Mouse (Mus musculus) intestine, embryonic 16.5 days (tissue): ENCODE measurements around the gene Fbxo2. TPM values are rescaled to one million over a fixed set of nuclear protein-coding genes. Genes with fewer than 3 reads are reported as not detected.
"Not testable (repeated sequence)": the region's sequence is repeated elsewhere in the genome, so short reads cannot be mapped to it uniquely, and the experiment has no call there.

Experiments
- ATAC-seq: fragments of 200-750 bp; cut with Nextera tagmentation; 2 replicates; pipeline ENCODE4 v1.8.0; 2017; ENCODE audit warnings: moderate TSS enrichment, moderate library complexity
- H3K27ac ChIP-seq: fragments of 300-500 bp; sonication (generic); 2 replicates; pipeline ENCODE4 v1.5.1; 2014; ENCODE audit warnings: mild to moderate bottlenecking, low read length
- H3K27me3 ChIP-seq: fragments of 300-500 bp; sonication (generic); replicated peaks from 2 replicates; pipeline ENCODE4 v1.6.1; 2014; ENCODE audit warnings: low read length, control low read depth, mixed read lengths; ENCODE audit not compliant: control insufficient read depth, insufficient read depth
- H3K36me3 ChIP-seq: fragments of 300-500 bp; sonication (generic); 2 replicates; pipeline ENCODE4 v1.6.1; 2014; ENCODE audit warnings: low read length, control low read depth; ENCODE audit not compliant: control insufficient read depth, insufficient read depth
- H3K4me1 ChIP-seq: fragments of 300-500 bp; sonication (generic); 2 replicates; pipeline ENCODE4 v1.6.1; 2014; ENCODE audit warnings: low read length, control low read depth, mixed read lengths; ENCODE audit not compliant: control insufficient read depth, insufficient read depth
- H3K4me2 ChIP-seq: fragments of 300-500 bp; sonication (generic); 2 replicates; pipeline ENCODE4 v1.6.1; 2014; ENCODE audit warnings: low read depth, low read length, control low read depth
- H3K4me3 ChIP-seq: fragments of 300-500 bp; sonication (generic); 2 replicates; pipeline ENCODE4 v1.5.1; 2014; ENCODE audit warnings: mild to moderate bottlenecking, low read length
- H3K9ac ChIP-seq: fragments of 300-500 bp; sonication (generic); 2 replicates; pipeline ENCODE4 v1.6.1; 2014; ENCODE audit warnings: low read depth, low read length
- H3K9me3 ChIP-seq: fragments of 300-500 bp; sonication (generic); 2 replicates; pipeline ENCODE4 v1.6.1; 2016; ENCODE audit warnings: low read length, control low read depth; ENCODE audit not compliant: control insufficient read depth
- WGBS: fragments of 180-500 bp; shearing (Covaris S2); extraction: QIAGEN DNeasy Blood & Tissue Kit; methylation state at CpG from one replicate; pipeline ENCODE4 v1.1.7; 2014; 5-methylcytosine and 5-hydroxymethylcytosine counted together
- polyA plus RNA-seq: library from polyadenylated mRNA; unstranded; fragments of >200 nt; fragmentation: Nextera tagmentation; extraction: Ambion mirVana; gene quantifications from 2 replicates; pipeline ENCODE4 v1.2.1, GENCODE M21; 2015

Fbxo2 gene
- polyA plus RNA-seq, 1 experiment from 2014 or later, result 0.64 TPM

DNA sequence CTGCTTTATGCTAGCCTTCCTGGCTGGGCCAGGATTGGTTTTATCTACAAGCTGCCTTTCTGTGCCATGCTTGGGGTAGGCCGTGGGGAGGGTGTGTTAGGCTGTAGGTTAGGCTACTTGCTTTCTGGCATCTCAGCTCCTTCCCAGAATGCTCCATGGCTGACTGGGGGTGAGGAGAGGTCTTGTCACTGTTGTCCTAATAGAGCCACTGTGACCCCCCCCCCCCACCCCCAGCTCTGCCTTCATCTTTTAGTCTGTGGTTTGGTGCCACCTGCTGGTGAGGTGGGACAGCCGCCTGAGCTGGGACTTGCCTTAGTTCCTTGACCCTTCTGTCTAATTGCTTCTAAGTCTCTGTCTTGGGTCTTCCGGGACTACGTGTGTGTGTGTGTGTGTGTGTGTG lies 6.6 kb downstream of the Fbxo2 start:
- H3K9me3 ChIP-seq, result no peaks in the 10 kb centered on the region
- H3K36me3 ChIP-seq, result no peaks in the 10 kb centered on the region
- ATAC-seq, result no peak
- H3K27me3 ChIP-seq, result peaks cover 67% of the 10 kb centered on the region
- 16% methylated on average over 4 of the region's 4 CpGs for WGBS
- no peak overlapping the region for H3K9ac ChIP-seq
- H3K27ac ChIP-seq, result no peak overlapping the region
- H3K4me2 ChIP-seq, result no peak overlapping the region
- H3K4me1 ChIP-seq, result peaks cover 7% of the 10 kb centered on the region; the same call in 1 of the 2 replicates
- no peak overlapping the region for H3K4me3 ChIP-seq

DNA sequence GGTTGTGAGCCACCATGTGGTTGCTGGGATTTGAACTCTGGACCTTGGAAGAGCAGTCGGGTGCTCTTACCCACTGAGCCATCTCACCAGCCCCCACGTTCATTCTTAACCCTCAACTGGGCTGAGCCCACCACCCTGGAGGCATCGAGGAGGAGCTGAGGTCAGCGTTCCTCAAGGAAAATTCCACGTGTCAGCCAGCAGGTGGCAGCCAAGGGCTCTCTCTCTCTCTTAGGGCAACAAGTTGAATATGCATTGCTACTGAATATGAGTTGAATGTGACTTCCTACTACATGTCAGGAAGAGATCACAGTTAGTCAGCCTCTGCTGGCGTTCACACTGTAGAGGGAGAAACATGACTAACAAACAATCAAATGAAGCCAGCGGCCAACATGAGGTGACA lies 7.9 kb downstream of the Fbxo2 start:
- Histone ChIP-seq H3K36me3 (no peaks in the 10 kb centered on the region), H3K9me3 (no peaks in the 10 kb centered on the region), H3K27me3 (peaks cover 68% of the 10 kb centered on the region), H3K9ac (no peak overlapping the region), H3K4me1 (peaks cover 7% of the 10 kb centered on the region; the same call in 1 of the 2 replicates), H3K27ac (no peak overlapping the region), H3K4me2 (no peak overlapping the region), H3K4me3 (no peak overlapping the region)
- WGBS, result 24% methylated on average over 7 of the region's 7 CpGs
- ATAC-seq, result no peak

DNA sequence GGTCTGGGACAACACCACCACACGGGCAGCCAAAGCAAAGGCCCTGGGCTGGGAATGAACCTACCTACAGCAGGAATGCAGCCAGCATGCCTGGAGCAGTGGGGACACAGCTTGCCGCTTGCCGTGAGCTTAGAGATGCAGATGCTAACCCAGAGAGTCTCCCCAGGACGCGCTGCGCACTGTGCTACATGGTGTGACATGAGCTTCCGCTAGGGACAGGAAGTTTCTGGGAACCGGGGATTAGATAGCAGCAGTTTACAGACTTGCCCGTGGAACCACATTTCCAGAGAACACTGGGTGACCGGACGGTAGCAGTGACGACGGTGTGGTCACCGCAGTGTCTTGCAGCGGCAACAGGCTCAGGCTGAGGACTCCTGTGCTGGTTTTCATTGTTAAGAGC lies 9.2 kb downstream of the Fbxo2 start:
- 21% methylated on average over 15 of the region's 15 CpGs for WGBS
- H3K9ac ChIP-seq, result no peak overlapping the region
- H3K27me3 ChIP-seq, result peaks cover 69% of the 10 kb centered on the region
- H3K9me3 ChIP-seq, result no peaks in the 10 kb centered on the region
- no peak overlapping the region for H3K4me2 ChIP-seq
- H3K36me3 ChIP-seq, result no peaks in the 10 kb centered on the region
- H3K4me1 ChIP-seq, result peaks cover 4% of the 10 kb centered on the region; the same call in 1 of the 2 replicates
- H3K27ac ChIP-seq, result no peak overlapping the region
- no peak overlapping the region for H3K4me3 ChIP-seq
- ATAC-seq, result no peak

DNA sequence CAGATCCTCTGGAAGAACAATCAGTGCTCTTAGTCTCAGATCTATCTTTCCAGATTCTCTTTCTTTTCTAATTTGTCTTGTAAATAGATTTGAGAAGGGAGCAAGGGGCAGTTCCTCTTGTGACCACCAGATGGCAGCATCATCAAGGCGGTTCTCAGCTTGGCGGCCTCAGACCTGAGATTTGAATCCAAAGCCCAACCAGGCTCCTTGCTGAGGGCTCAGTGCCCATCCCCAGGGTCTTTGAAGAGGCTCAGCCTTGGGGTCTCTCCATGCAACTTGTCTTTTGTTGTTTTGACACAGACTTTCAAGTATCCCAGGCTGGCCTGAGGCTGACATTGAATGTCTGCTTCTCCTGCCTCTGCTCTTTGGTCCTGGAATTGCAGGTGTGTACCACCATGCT lies 10.4 kb downstream of the Fbxo2 start:
- no peak overlapping the region for H3K4me2 ChIP-seq
- H3K9ac ChIP-seq, result no peak overlapping the region
- no peak overlapping the region for H3K4me3 ChIP-seq
- no peak for ATAC-seq
- WGBS, result 6% methylated on average over 2 of the region's 2 CpGs
- peaks cover 69% of the 10 kb centered on the region for H3K27me3 ChIP-seq
- no peak overlapping the region for H3K27ac ChIP-seq
- no peaks in the 10 kb centered on the region for H3K9me3 ChIP-seq
- H3K36me3 ChIP-seq, result no peaks in the 10 kb centered on the region
- no peaks in the 10 kb centered on the region for H3K4me1 ChIP-seq

GRCm38 (mm10) chr4:148171261-148171660 lies 10.8 kb downstream of the Fbxo2 start:
- no peaks in the 10 kb centered on the region for H3K4me1 ChIP-seq
- H3K4me2 ChIP-seq, result no peak overlapping the region
- no peak overlapping the region for H3K27ac ChIP-seq
- H3K9me3 ChIP-seq, result no peaks in the 10 kb centered on the region
- H3K9ac ChIP-seq, result no peak overlapping the region
- WGBS, result 35% methylated on average over 3 of the region's 3 CpGs
- ATAC-seq, result no peak
- H3K4me3 ChIP-seq, result no peak overlapping the region
- H3K36me3 ChIP-seq, result no peaks in the 10 kb centered on the region
- peaks cover 69% of the 10 kb centered on the region for H3K27me3 ChIP-seq

GRCm38 (mm10) chr4:148173811-148174494 lies 13.5 kb downstream of the Fbxo2 start:
- no peak overlapping the region for H3K9ac ChIP-seq
- no peak overlapping the region for H3K27ac ChIP-seq
- H3K9me3 ChIP-seq, result no peaks in the 10 kb centered on the region
- peaks cover 71% of the 10 kb centered on the region for H3K27me3 ChIP-seq
- H3K36me3 ChIP-seq, result no peaks in the 10 kb centered on the region
- no peak overlapping the region for H3K4me3 ChIP-seq
- no peaks in the 10 kb centered on the region for H3K4me1 ChIP-seq
- no peak for ATAC-seq
- WGBS, result 3% methylated on average over 30 of the region's 30 CpGs
- no peak overlapping the region for H3K4me2 ChIP-seq

DNA sequence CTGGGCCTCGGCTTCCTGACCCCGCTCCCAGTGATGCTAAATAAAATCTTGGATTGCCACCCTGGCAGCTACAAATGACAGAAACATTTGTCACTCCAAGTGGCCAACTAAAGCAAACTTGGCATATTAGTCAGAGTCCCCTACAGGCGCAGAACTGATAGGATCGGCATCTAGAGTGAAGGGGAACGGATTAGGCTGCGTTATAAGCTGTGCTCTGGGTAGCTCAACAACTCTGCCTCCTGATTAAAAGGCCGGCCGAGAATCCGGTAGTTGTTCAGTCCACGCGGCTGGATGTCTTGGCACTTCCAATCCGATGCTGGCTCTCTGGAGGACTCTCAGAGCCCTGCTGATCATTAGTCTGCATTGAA lies 14.1 kb downstream of the Fbxo2 start:
- WGBS, result 20% methylated on average over 12 of the region's 12 CpGs
- Histone ChIP-seq H3K9me3 (no peaks in the 10 kb centered on the region), H3K4me1 (no peaks in the 10 kb centered on the region), H3K4me3 (no peak overlapping the region), H3K27ac (no peak overlapping the region), H3K4me2 (no peak overlapping the region), H3K27me3 (peaks cover 68% of the 10 kb centered on the region), H3K36me3 (no peaks in the 10 kb centered on the region), H3K9ac (no peak overlapping the region)
- no peak for ATAC-seq

- H3K4me1 ChIP-seq, H3K4me3 ChIP-seq, ATAC-seq, H3K9me3 ChIP-seq, H3K9ac ChIP-seq, H3K36me3 ChIP-seq, H3K27ac ChIP-seq, H3K4me2 ChIP-seq: not testable (repeated sequence)
- H3K27me3 ChIP-seq, result peaks cover 52% of the 10 kb centered on the region
- WGBS, result 71% methylated on average over 5 of the region's 6 CpGs
These were observed 16.2 kb downstream of the Fbxo2 start for GRCm38 (mm10) chr4:148176603-148177002.

DNA sequence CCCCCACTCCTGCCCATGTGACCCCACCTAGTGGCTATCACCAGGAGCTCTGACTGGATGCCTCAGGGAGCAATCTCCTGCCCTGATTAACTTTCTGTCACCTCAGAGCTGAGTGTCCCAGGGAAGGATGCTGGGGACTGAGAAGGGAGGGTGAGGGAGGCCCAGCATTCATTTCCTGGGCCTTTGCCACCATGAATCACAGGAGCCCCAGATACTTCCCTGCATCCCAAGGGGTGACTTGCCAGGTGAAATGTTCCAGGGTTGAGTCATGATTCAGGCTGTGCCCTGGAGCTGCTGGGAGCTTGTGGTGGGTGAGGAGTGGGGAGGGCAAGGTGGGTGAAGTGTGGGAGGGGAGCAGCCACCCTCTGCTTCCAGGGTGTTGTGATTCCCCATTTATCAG lies 17.3 kb downstream of the Fbxo2 start:
- Histone ChIP-seq H3K27me3 (peaks cover 44% of the 10 kb centered on the region), H3K36me3 (no peaks in the 10 kb centered on the region), H3K27ac (no peak overlapping the region), H3K4me3 (no peak overlapping the region), H3K9ac (no peak overlapping the region), H3K9me3 (no peaks in the 10 kb centered on the region), H3K4me2 (no peak overlapping the region), H3K4me1 (no peaks in the 10 kb centered on the region)
- no peak for ATAC-seq

GRCm38 (mm10) chr4:148181483-148181882 lies 21.1 kb downstream of the Fbxo2 start:
- Histone ChIP-seq H3K27me3 (peaks cover 7% of the 10 kb centered on the region), H3K4me3 (no peak overlapping the region), H3K9me3 (no peaks in the 10 kb centered on the region), H3K4me2 (no peak overlapping the region), H3K9ac (no peak overlapping the region), H3K27ac (no peak overlapping the region), H3K4me1 (no peaks in the 10 kb centered on the region), H3K36me3 (no peaks in the 10 kb centered on the region)
- ATAC-seq, result no peak
- 88% methylated on average over 12 of the region's 12 CpGs for WGBS
